Mouse (Mus musculus): Measurements from ENCODE around the gene Gm10073.
"Not testable (repeated sequence)": the region's sequence is repeated elsewhere in the genome, so short reads cannot be mapped to it uniquely, and the experiment has no call there.

GRCm38 (mm10) chr8:106607783-106608182 is 34.5 kb upstream of the Gm10073 start:
- not testable (repeated sequence) for TF ChIP-seq CTCF (IDR thresholded peaks at IDR 0.05; ENCODE audit: borderline replicate concordance, extremely low read depth, insufficient read depth, insufficient read length); POLR2A (IDR thresholded peaks at IDR 0.05; ENCODE audit: borderline replicate concordance, extremely low read depth, insufficient read depth, insufficient read length, poor library complexity, severe bottlenecking)

Data from brain, embryonic 14.5 days (tissue).